Mouse (Mus musculus) heart, postnatal 36 days (tissue): Measurements from ENCODE around the gene Cul3. TPM values are rescaled to one million over a fixed set of nuclear protein-coding genes. Genes with fewer than 3 reads are reported as not detected.

Experiments used
- total RNA-seq, 2 experiments: library from RNA; stranded (reverse); gene quantifications; 2 replicates each; pipeline ENCODE4 v1.2.3; 2021

The Cul3 gene
- total RNA-seq, 2 experiments from 2014 or later: 135 to 140 TPM

Other genes with a start within 250 kb of the Cul3 start
- 1 to 10 TPM; 1.0 to 4.0 TPM for gene Fam124b, start 122.0 kb downstream of the Cul3 start, total RNA-seq
- gene Gm45261, start 121.0 kb upstream of the Cul3 start, total RNA-seq: not detected